Mouse (Mus musculus) liver, embryonic 13.5 days (tissue): ENCODE results near the gene Gm49601. TPM values are rescaled to one million over a fixed set of nuclear protein-coding genes. Genes with fewer than 3 reads are reported as not detected.

Experiments used
- ATAC-seq: fragments of 200-750 bp; cut with Nextera tagmentation; 2 replicates; pipeline ENCODE4 v1.8.0; 2017; ENCODE audit warnings: low read depth, mild to moderate bottlenecking, moderate number of reproducible peaks, moderate library complexity
- DNase-seq: peaks from one replicate; pipeline ENCODE4 v3.0.0; 2022
- H3K27ac ChIP-seq: fragments of 300-500 bp; sonication (generic); 2 replicates; pipeline ENCODE4 v1.5.1; 2015; ENCODE audit warnings: moderate library complexity, mild to moderate bottlenecking, inconsistent platforms
- H3K27me3 ChIP-seq: fragments of 300-500 bp; sonication (generic); 2 replicates; pipeline ENCODE4 v1.6.1; 2015; ENCODE audit warnings: mild to moderate bottlenecking, inconsistent platforms
- H3K36me3 ChIP-seq: fragments of 300-500 bp; sonication (generic); 2 replicates; pipeline ENCODE4 v1.6.1; 2015; ENCODE audit warnings: mild to moderate bottlenecking, inconsistent platforms
- H3K4me1 ChIP-seq: fragments of 300-500 bp; sonication (generic); replicated peaks from 2 replicates; pipeline ENCODE4 v1.6.1; 2015; ENCODE audit warnings: inconsistent platforms
- H3K4me2 ChIP-seq: fragments of 300-500 bp; sonication (generic); 2 replicates; pipeline ENCODE4 v1.6.1; 2015; ENCODE audit warnings: inconsistent platforms, mild to moderate bottlenecking, moderate library complexity
- H3K4me3 ChIP-seq: fragments of 300-500 bp; sonication (generic); replicated peaks from 2 replicates; pipeline ENCODE4 v1.5.1; 2015; ENCODE audit warnings: mild to moderate bottlenecking, inconsistent platforms
- H3K9ac ChIP-seq: fragments of 300-500 bp; sonication (generic); 2 replicates; pipeline ENCODE4 v1.6.1; 2015; ENCODE audit warnings: mild to moderate bottlenecking, inconsistent platforms
- H3K9me3 ChIP-seq: fragments of 300-500 bp; sonication (generic); replicated peaks from 2 replicates; pipeline ENCODE4 v1.6.1; 2016; ENCODE audit warnings: inconsistent platforms
- WGBS: fragments of 180-500 bp; shearing (Covaris S2); methylation state at CpG from one replicate; pipeline ENCODE4 v1.1.7; 2015; ENCODE audit not compliant: insufficient replicate concordance; 5-methylcytosine and 5-hydroxymethylcytosine counted together
- polyA plus RNA-seq: library from polyadenylated mRNA; unstranded; fragments of >200 nt; fragmentation: Nextera tagmentation; extraction: Ambion mirVana; gene quantifications from 2 replicates; pipeline ENCODE4 v1.2.1, GENCODE M21; 2015

Gene Gm49601
- polyA plus RNA-seq, 1 experiment from 2014 or later, result 0.14 TPM

DNA sequence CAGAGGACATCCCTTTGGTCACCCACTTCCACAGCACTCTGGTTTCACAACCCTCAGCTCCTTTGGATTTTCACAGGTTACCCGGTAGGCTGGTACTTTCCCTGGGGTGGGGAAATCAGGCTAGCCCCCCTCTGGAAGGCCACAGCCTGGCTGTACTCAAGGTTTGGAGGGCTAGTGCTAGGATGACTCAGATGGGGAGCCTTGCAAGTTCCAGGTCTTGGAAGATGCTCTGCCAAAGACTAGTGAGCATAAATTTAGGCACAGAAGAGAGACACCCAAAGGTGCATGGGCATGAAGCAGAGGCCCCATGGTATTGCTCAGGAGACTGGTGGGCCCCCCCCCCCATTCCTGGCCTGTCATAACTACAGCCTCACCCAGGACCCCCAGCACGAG lies 2.7 kb upstream of the Gm49601 start:
- peaks cover 98% of the 10 kb centered on the region for H3K27me3 ChIP-seq
- 28% methylated on average over 2 of the region's 2 CpGs for WGBS
- peak overlapping the region; percentile 78 for H3K4me2 ChIP-seq
- no peaks in the 10 kb centered on the region for H3K36me3 ChIP-seq
- H3K9ac ChIP-seq, result peak overlapping the region; percentile 59
- H3K4me1 ChIP-seq, result peaks cover 32% of the 10 kb centered on the region
- ATAC-seq (no peak), DNase-seq (no peak)
- H3K27ac ChIP-seq, result no peak overlapping the region
- H3K4me3 ChIP-seq, result peak overlapping the region; percentile 62
- no peaks in the 10 kb centered on the region for H3K9me3 ChIP-seq

GRCm38 (mm10) chr16:18628206-18628947 lies 2.1 kb upstream of the Gm49601 start:
- Histone ChIP-seq H3K9ac (no peak overlapping the region), H3K4me1 (peaks cover 32% of the 10 kb centered on the region), H3K9me3 (no peaks in the 10 kb centered on the region), H3K27me3 (peaks cover 98% of the 10 kb centered on the region), H3K4me2 (peak overlapping the region; percentile 78), H3K27ac (no peak overlapping the region), H3K36me3 (no peaks in the 10 kb centered on the region), H3K4me3 (peak overlapping the region; percentile 62; the same call in 1 of the 2 replicates)
- DNase-seq (no peak), ATAC-seq (no peak)
- WGBS, result 51% methylated on average over 7 of the region's 7 CpGs

- no peak overlapping the region for H3K4me3 ChIP-seq
- ATAC-seq (no peak), DNase-seq (no peak)
- H3K27ac ChIP-seq, result no peak overlapping the region
- no peaks in the 10 kb centered on the region for H3K9me3 ChIP-seq
- no peak overlapping the region for H3K4me2 ChIP-seq
- H3K9ac ChIP-seq, result no peak overlapping the region
- peaks cover 32% of the 10 kb centered on the region for H3K4me1 ChIP-seq
- peaks cover 98% of the 10 kb centered on the region for H3K27me3 ChIP-seq
- WGBS, result 36% methylated on average over 3 of the region's 3 CpGs
- no peaks in the 10 kb centered on the region for H3K36me3 ChIP-seq
Observed at GRCm38 (mm10) chr16:18627163-18627562, 936 bp upstream of the Gm49601 start.

GRCm38 (mm10) chr16:18625791-18626311 lies 376 bp downstream of the Gm49601 start:
- Histone ChIP-seq H3K27ac (no peak overlapping the region), H3K36me3 (no peaks in the 10 kb centered on the region), H3K4me1 (peaks cover 43% of the 10 kb centered on the region), H3K27me3 (peaks cover 100% of the 10 kb centered on the region), H3K9ac (peak overlapping the region; percentile 50; the same call in 1 of the 2 replicates), H3K4me2 (peak overlapping the region; percentile 70), H3K9me3 (no peaks in the 10 kb centered on the region), H3K4me3 (peak overlapping the region; percentile 50)
- no peak for DNase-seq
- WGBS, result 10% methylated on average over 26 of the region's 26 CpGs
- no peak for ATAC-seq

- Histone ChIP-seq H3K4me3 (no peak overlapping the region), H3K9me3 (no peaks in the 10 kb centered on the region), H3K27ac (no peak overlapping the region), H3K9ac (no peak overlapping the region), H3K27me3 (peaks cover 100% of the 10 kb centered on the region), H3K4me1 (peaks cover 46% of the 10 kb centered on the region), H3K4me2 (no peak overlapping the region), H3K36me3 (no peaks in the 10 kb centered on the region)
- DNase-seq, result no peak
- 40% methylated on average over 14 of the region's 14 CpGs for WGBS
- ATAC-seq, result no peak
Observed at GRCm38 (mm10) chr16:18625097-18625496, 1.1 kb downstream of the Gm49601 start.

GRCm38 (mm10) chr16:18624641-18625040 lies 1.6 kb downstream of the Gm49601 start:
- Histone ChIP-seq H3K4me3 (no peak overlapping the region), H3K9ac (no peak overlapping the region), H3K27ac (no peak overlapping the region), H3K36me3 (no peaks in the 10 kb centered on the region), H3K9me3 (no peaks in the 10 kb centered on the region), H3K4me2 (no peak overlapping the region), H3K4me1 (peaks cover 42% of the 10 kb centered on the region), H3K27me3 (peaks cover 100% of the 10 kb centered on the region)
- WGBS, result 23% methylated on average over 15 of the region's 15 CpGs
- DNase-seq (no peak), ATAC-seq (no peak)

GRCm38 (mm10) chr16:18623751-18624540 lies 2.3 kb downstream of the Gm49601 start:
- 23% methylated on average over 15 of the region's 15 CpGs for WGBS
- H3K27me3 ChIP-seq, result peaks cover 100% of the 10 kb centered on the region
- no peak for ATAC-seq
- H3K4me1 ChIP-seq, result peaks cover 35% of the 10 kb centered on the region
- no peak overlapping the region for H3K9ac ChIP-seq
- DNase-seq, result no peak
- H3K27ac ChIP-seq, result no peak overlapping the region
- no peak overlapping the region for H3K4me3 ChIP-seq
- no peaks in the 10 kb centered on the region for H3K9me3 ChIP-seq
- no peaks in the 10 kb centered on the region for H3K36me3 ChIP-seq
- H3K4me2 ChIP-seq, result no peak overlapping the region

- Histone ChIP-seq H3K27ac (no peak overlapping the region), H3K9me3 (no peaks in the 10 kb centered on the region), H3K4me2 (no peak overlapping the region), H3K4me1 (peaks cover 34% of the 10 kb centered on the region), H3K9ac (no peak overlapping the region), H3K4me3 (no peak overlapping the region), H3K36me3 (no peaks in the 10 kb centered on the region), H3K27me3 (peaks cover 100% of the 10 kb centered on the region)
- no peak for DNase-seq
- 15% methylated on average over 28 of the region's 29 CpGs for WGBS
- ATAC-seq, result no peak
Observed at GRCm38 (mm10) chr16:18622916-18623750, 3.1 kb downstream of the Gm49601 start.

DNA sequence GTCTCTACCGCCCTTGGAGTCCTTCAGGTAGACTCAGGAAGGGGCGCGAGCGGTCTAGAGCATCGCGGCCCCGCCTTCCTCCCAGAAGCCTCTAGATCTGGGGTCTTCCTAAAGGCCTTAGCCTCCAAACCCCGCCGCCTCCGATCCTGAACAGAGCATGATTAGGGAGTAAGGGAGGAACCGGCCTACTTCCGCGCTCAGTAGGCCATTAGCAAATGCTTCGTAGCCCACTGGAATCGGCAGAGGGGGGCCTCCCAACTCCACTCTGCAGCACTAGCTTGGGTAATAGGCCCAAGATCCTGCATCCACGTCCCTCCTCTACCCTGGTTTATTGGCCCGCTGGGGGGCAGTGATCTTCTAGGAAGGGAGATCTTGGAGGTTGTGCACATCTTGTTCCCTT lies 4.2 kb downstream of the Gm49601 start, which contains the start of gene Gp1bb:
Gene Gp1bb (minus strand): TSS at position 385 of the 400 bp plus-strand sequence.
- 3% methylated on average over 17 of the region's 17 CpGs for WGBS
- peak within 1 kb of the TSS; percentile 62 for H3K4me2 ChIP-seq
- no peak within 1 kb of the TSS for H3K27ac ChIP-seq
- no peaks in the 10 kb centered on the region for H3K9me3 ChIP-seq
- H3K4me1 ChIP-seq, result peaks cover 43% of the 10 kb centered on the region
- peaks cover 93% of the 10 kb centered on the region for H3K27me3 ChIP-seq
- no peak for ATAC-seq
- no peak for DNase-seq
- no peaks in the 10 kb centered on the region for H3K36me3 ChIP-seq
- H3K4me3 ChIP-seq, result peak within 1 kb of the TSS; percentile 48
- H3K9ac ChIP-seq, result no peak within 1 kb of the TSS; the same call in 1 of the 2 replicates

GRCm38 (mm10) chr16:18621362-18622001 lies 4.7 kb downstream of the Gm49601 start:
- no peak overlapping the region for H3K27ac ChIP-seq
- under 1% methylated on average over 38 of the region's 38 CpGs for WGBS

More at GRCm38 (mm10) chr16:18621362-18622001, 4.7 kb downstream of the Gm49601 start:
- DNase-seq (no peak), ATAC-seq (no peak)
- no peaks in the 10 kb centered on the region for H3K9me3 ChIP-seq
- H3K4me1 ChIP-seq, result peaks cover 43% of the 10 kb centered on the region
- H3K9ac ChIP-seq, result no peak overlapping the region; the same call in 1 of the 2 replicates
- H3K4me2 ChIP-seq, result peak overlapping the region; percentile 62
- H3K4me3 ChIP-seq, result peak overlapping the region; percentile 48
- H3K27me3 ChIP-seq, result peaks cover 93% of the 10 kb centered on the region
- H3K36me3 ChIP-seq, result no peaks in the 10 kb centered on the region
